Mouse (Mus musculus): ENCODE results near the gene Dgkb. TPM values are rescaled to one million over a fixed set of nuclear protein-coding genes. Genes with fewer than 3 reads are reported as not detected.

The Dgkb gene
- polyA plus RNA-seq, 1 experiment from 2014 or later: 6.2 TPM

- Histone ChIP-seq H3K4me1 (replicated peaks) (no peaks in the 10 kb centered on the region), H3K27ac (no peak overlapping the region), H3K4me3 (replicated peaks) (no peak overlapping the region), H3K9me3 (no peaks in the 10 kb centered on the region), H3K9ac (no peak overlapping the region), H3K36me3 (no peaks in the 10 kb centered on the region), H3K27me3 (replicated peaks) (no peaks in the 10 kb centered on the region), H3K4me2 (replicated peaks) (no peak overlapping the region)
- 85% methylated on average over 1 of the region's 1 CpGs for WGBS
- no peak for ATAC-seq
These were observed 510.3 kb downstream of the Dgkb start for GRCm38 (mm10) chr12:38327729-38328271.

- no peaks in the 10 kb centered on the region for H3K36me3 ChIP-seq
- ATAC-seq: no peak
- H3K4me1 ChIP-seq (replicated peaks): no peaks in the 10 kb centered on the region
- no peaks in the 10 kb centered on the region for H3K9me3 ChIP-seq
- H3K27ac ChIP-seq: no peak overlapping the region
- H3K27me3 ChIP-seq (replicated peaks): no peaks in the 10 kb centered on the region
- no peak overlapping the region for H3K9ac ChIP-seq
- H3K4me2 ChIP-seq (replicated peaks): no peak overlapping the region
- no peak overlapping the region for H3K4me3 ChIP-seq (replicated peaks)
These were observed 511.3 kb downstream of the Dgkb start for GRCm38 (mm10) chr12:38328779-38329178.

GRCm38 (mm10) chr12:38342657-38343056, 525.1 kb downstream of the Dgkb start:
- WGBS: 11% methylated on average over 6 of the region's 6 CpGs
- Histone ChIP-seq H3K4me2 (replicated peaks) (no peak overlapping the region; the same call in 1 of the 2 replicates), H3K36me3 (no peaks in the 10 kb centered on the region), H3K27me3 (replicated peaks) (no peaks in the 10 kb centered on the region), H3K27ac (no peak overlapping the region), H3K4me1 (replicated peaks) (no peaks in the 10 kb centered on the region), H3K9me3 (no peaks in the 10 kb centered on the region), H3K9ac (no peak overlapping the region), H3K4me3 (replicated peaks) (no peak overlapping the region)
- ATAC-seq: peak; percentile 88

GRCm38 (mm10) chr12:38352481-38352880, 535.0 kb downstream of the Dgkb start:
- H3K4me3 ChIP-seq (replicated peaks): no peak overlapping the region
- no peak overlapping the region for H3K4me2 ChIP-seq (replicated peaks)
- ATAC-seq: no peak
- H3K36me3 ChIP-seq: no peaks in the 10 kb centered on the region
- no peaks in the 10 kb centered on the region for H3K27me3 ChIP-seq (replicated peaks)
- H3K9me3 ChIP-seq: no peaks in the 10 kb centered on the region
- no peaks in the 10 kb centered on the region for H3K4me1 ChIP-seq (replicated peaks)
- no peak overlapping the region for H3K9ac ChIP-seq
- WGBS: 84% methylated on average over 3 of the region's 3 CpGs
- H3K27ac ChIP-seq: no peak overlapping the region

GRCm38 (mm10) chr12:38356386-38356785, 538.9 kb downstream of the Dgkb start:
- ATAC-seq: no peak
- H3K4me3 ChIP-seq (replicated peaks): no peak overlapping the region
- no peaks in the 10 kb centered on the region for H3K36me3 ChIP-seq
- H3K9me3 ChIP-seq: no peaks in the 10 kb centered on the region
- H3K27me3 ChIP-seq (replicated peaks): no peaks in the 10 kb centered on the region
- H3K9ac ChIP-seq: no peak overlapping the region
- 92% methylated on average over 1 of the region's 1 CpGs for WGBS
- no peak overlapping the region for H3K27ac ChIP-seq
- no peak overlapping the region for H3K4me2 ChIP-seq (replicated peaks)
- H3K4me1 ChIP-seq (replicated peaks): no peaks in the 10 kb centered on the region

GRCm38 (mm10) chr12:38361491-38361890, 544.0 kb downstream of the Dgkb start:
- 94% methylated on average over 4 of the region's 4 CpGs for WGBS
- Histone ChIP-seq H3K36me3 (no peaks in the 10 kb centered on the region), H3K4me2 (replicated peaks) (no peak overlapping the region), H3K27me3 (replicated peaks) (no peaks in the 10 kb centered on the region), H3K9ac (no peak overlapping the region), H3K4me3 (replicated peaks) (no peak overlapping the region), H3K27ac (no peak overlapping the region), H3K9me3 (no peaks in the 10 kb centered on the region), H3K4me1 (replicated peaks) (no peaks in the 10 kb centered on the region)
- no peak for ATAC-seq

- no peaks in the 10 kb centered on the region for H3K27me3 ChIP-seq (replicated peaks)
- WGBS: 73% methylated on average over 2 of the region's 2 CpGs
- H3K4me3 ChIP-seq (replicated peaks): no peak overlapping the region
- H3K36me3 ChIP-seq: no peaks in the 10 kb centered on the region
- H3K9ac ChIP-seq: no peak overlapping the region
- no peaks in the 10 kb centered on the region for H3K4me1 ChIP-seq (replicated peaks)
- H3K4me2 ChIP-seq (replicated peaks): no peak overlapping the region
- no peaks in the 10 kb centered on the region for H3K9me3 ChIP-seq
- no peak overlapping the region for H3K27ac ChIP-seq
- ATAC-seq: no peak
These were observed 554.1 kb downstream of the Dgkb start for GRCm38 (mm10) chr12:38371597-38371996.

- H3K4me3 ChIP-seq (replicated peaks): no peak overlapping the region
- 33% methylated on average over 3 of the region's 3 CpGs for whole genome bisulfite sequencing
- H3K9ac ChIP-seq: no peak overlapping the region
- no peaks in the 10 kb centered on the region for H3K27me3 ChIP-seq (replicated peaks)
- H3K36me3 ChIP-seq: no peaks in the 10 kb centered on the region
- H3K4me2 ChIP-seq (replicated peaks): no peak overlapping the region
- peak; percentile 86; the same call in 1 of the 2 replicates for ATAC-seq
- no peaks in the 10 kb centered on the region for H3K4me1 ChIP-seq (replicated peaks)
- H3K27ac ChIP-seq: no peak overlapping the region
- no peaks in the 10 kb centered on the region for H3K9me3 ChIP-seq
These were observed 556.6 kb downstream of the Dgkb start for GRCm38 (mm10) chr12:38374159-38374558.

GRCm38 (mm10) chr12:38385942-38386341, 568.4 kb downstream of the Dgkb start:
- WGBS: 82% methylated on average over 6 of the region's 6 CpGs
- H3K36me3 ChIP-seq: no peaks in the 10 kb centered on the region
- no peak overlapping the region for H3K27ac ChIP-seq

GRCm38 (mm10) chr12:38386991-38387390, 569.5 kb downstream of the Dgkb start:
- no peak for ATAC-seq
- Histone ChIP-seq H3K9me3 (no peaks in the 10 kb centered on the region), H3K36me3 (no peaks in the 10 kb centered on the region), H3K4me3 (replicated peaks) (no peak overlapping the region), H3K4me2 (replicated peaks) (no peak overlapping the region), H3K9ac (no peak overlapping the region), H3K27ac (no peak overlapping the region), H3K27me3 (replicated peaks) (no peaks in the 10 kb centered on the region), H3K4me1 (replicated peaks) (no peaks in the 10 kb centered on the region)
- WGBS: 67% methylated on average over 1 of the region's 1 CpGs

More at GRCm38 (mm10) chr12:38385942-38386341, 568.4 kb downstream of the Dgkb start:
- H3K4me3 ChIP-seq (replicated peaks): no peak overlapping the region
- no peaks in the 10 kb centered on the region for H3K4me1 ChIP-seq (replicated peaks)
- H3K9ac ChIP-seq: no peak overlapping the region
- H3K27me3 ChIP-seq (replicated peaks): no peaks in the 10 kb centered on the region
- no peaks in the 10 kb centered on the region for H3K9me3 ChIP-seq
- ATAC-seq: no peak
- no peak overlapping the region for H3K4me2 ChIP-seq (replicated peaks)

- Histone ChIP-seq H3K9me3 (no peaks in the 10 kb centered on the region), H3K27me3 (replicated peaks) (no peaks in the 10 kb centered on the region), H3K4me3 (replicated peaks) (no peak overlapping the region), H3K4me2 (replicated peaks) (no peak overlapping the region), H3K4me1 (replicated peaks) (no peaks in the 10 kb centered on the region), H3K9ac (no peak overlapping the region), H3K27ac (no peak overlapping the region), H3K36me3 (no peaks in the 10 kb centered on the region)
- ATAC-seq: no peak
- WGBS: 74% methylated on average over 2 of the region's 2 CpGs
These were observed 570.1 kb downstream of the Dgkb start for GRCm38 (mm10) chr12:38387654-38388053.

- WGBS: 24% methylated on average over 5 of the region's 5 CpGs
- H3K9me3 ChIP-seq: no peaks in the 10 kb centered on the region
- H3K9ac ChIP-seq: no peak overlapping the region
- H3K36me3 ChIP-seq: no peaks in the 10 kb centered on the region
- no peaks in the 10 kb centered on the region for H3K4me1 ChIP-seq (replicated peaks)
- H3K4me2 ChIP-seq (replicated peaks): no peak overlapping the region
- no peaks in the 10 kb centered on the region for H3K27me3 ChIP-seq (replicated peaks)
- H3K4me3 ChIP-seq (replicated peaks): no peak overlapping the region
- H3K27ac ChIP-seq: no peak overlapping the region
- ATAC-seq: peak; percentile 84
These were observed 570.7 kb downstream of the Dgkb start for GRCm38 (mm10) chr12:38388243-38388642.

GRCm38 (mm10) chr12:38397754-38398312, 580.3 kb downstream of the Dgkb start:
- no peak overlapping the region for H3K9ac ChIP-seq
- H3K4me3 ChIP-seq (replicated peaks): no peak overlapping the region
- 48% methylated on average over 14 of the region's 14 CpGs for WGBS
- H3K27ac ChIP-seq: no peak overlapping the region
- H3K27me3 ChIP-seq (replicated peaks): no peaks in the 10 kb centered on the region
- H3K9me3 ChIP-seq: no peaks in the 10 kb centered on the region
- no peaks in the 10 kb centered on the region for H3K36me3 ChIP-seq
- H3K4me1 ChIP-seq (replicated peaks): no peaks in the 10 kb centered on the region
- no peak for ATAC-seq
- no peak overlapping the region for H3K4me2 ChIP-seq (replicated peaks)

Measured in intestine, embryonic 15.5 days (tissue).